Mouse (Mus musculus) kidney, adult 2 months (tissue): ENCODE measurements around the gene Ttc7b.

Experiments used
- CTCF ChIP-seq: fragments of 200-500 bp; conservative IDR thresholded peaks from 2 replicates; pipeline ENCODE4 v1.5.1; 2011; ENCODE audit warnings: low read depth, mild to moderate bottlenecking, control low read depth, low read length, moderate library complexity, mixed read lengths; ENCODE audit not compliant: insufficient read depth, insufficient read length
- POLR2A ChIP-seq: fragments of 200-500 bp; IDR thresholded peaks from one replicate; pipeline ENCODE4 v1.6.1; 2011; ENCODE audit warnings: low read depth, low read length, control low read depth

DNA sequence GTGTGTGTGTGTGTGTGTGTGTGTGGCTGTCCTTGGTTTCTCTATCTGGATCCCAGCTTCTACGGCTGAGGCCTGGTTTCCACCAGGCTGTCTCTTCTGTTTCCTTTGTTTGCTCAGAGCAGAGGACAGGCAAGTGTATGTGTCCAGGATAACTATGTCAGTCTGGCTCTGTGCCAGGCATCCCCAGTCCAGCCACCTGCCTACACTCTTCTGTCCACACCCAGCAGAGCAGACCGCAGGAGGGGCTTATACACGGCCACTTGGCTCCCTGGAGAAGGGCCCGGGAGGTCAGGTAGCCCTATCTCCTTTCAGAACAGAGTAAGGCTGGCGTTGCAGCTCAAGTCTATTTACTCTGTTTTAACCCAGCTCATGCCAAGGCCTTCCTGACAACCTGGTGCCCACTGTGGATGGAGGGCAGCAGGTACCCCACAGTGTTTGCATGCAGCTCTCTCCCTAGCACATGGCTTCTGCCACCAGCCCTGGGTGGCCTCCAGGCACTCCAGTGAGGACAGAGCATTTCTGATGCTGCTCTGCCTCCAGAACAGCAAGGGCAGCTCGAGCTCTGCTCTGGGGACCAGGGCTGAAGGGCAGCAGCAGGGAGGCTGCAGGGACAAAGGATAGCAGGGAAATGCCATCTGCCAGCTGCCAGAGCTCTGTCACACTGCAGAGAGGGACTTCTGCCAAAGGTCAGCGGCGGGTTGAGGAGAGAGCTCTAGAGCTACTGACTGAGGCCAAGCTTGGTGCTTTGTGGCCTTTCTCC lies 212.9 kb downstream of the Ttc7b start:
- TF ChIP-seq CTCF, result no peak
- no peak for TF ChIP-seq POLR2A
